Mouse (Mus musculus) layer of hippocampus, adult 9-11 months (tissue): ENCODE data around the gene Tmem132a.

Source experiments
- DNase-seq: peaks from one replicate; pipeline ENCODE4 v3.0.0; 2022

Tmem132a gene

DNA sequence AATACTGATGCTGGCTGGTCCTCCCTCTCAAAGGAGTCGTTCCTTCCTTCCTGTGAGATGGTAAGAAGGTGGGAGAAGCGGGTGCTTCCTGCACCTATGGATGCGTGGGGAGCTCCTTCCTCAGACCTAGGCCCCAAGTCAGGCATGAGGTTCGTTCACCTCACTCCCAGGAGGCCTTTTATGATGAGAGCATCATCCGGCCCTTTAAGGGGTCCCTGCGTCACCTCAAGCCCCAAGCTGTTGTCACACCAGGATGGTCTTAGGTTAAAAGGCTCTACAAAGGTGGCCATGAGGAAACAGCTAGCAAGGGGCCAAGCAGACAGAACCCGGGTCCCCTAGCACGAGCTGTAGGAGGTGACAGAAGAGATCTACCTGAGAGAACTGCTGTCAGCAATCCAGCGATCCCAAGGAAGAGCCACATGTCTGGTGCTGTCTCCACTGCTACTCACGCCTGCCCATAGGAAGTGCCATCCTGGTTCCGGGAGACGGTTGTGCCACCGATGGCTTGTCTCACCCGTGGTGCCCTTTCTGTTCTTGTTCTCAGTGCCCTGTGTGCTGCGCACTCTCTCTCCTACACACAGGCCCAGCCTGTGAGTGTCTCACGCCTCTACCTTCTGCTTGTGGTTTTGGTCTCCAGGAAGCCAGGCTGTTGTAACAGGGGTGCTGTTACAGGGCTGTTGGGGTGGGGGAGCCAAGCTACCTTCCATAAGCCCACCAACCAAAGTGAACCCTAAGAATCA is 40.1 kb downstream of the Tmem132a start, which contains the start of gene Cd6:
Gene Cd6 (minus strand): TSS at position 623 of the 740 bp plus-strand sequence.
- no peak for DNase-seq

- no peak for DNase-seq
Observed at GRCm38 (mm10) chr19:10828321-10828720, 41.4 kb downstream of the Tmem132a start.

DNA sequence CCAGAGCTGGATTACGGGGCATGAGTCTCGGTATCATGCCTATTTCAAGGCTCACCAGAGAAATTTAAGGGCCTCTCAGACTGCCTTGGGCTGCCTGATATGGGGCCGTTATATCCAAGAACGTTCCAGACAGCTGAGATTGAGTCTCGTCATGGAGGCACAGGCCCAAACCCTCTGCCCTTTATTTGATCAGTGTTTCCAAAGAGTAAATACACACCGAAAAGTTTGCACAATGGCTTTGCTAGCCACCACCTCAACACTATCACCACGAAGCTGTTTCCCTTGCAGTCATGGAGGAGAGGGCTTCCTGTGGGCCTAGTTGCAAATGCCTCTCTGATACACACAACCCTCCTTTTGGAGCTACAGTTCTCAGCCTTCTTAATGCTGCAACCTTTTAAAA is 45.7 kb downstream of the Tmem132a start:
- no peak for DNase-seq

DNA sequence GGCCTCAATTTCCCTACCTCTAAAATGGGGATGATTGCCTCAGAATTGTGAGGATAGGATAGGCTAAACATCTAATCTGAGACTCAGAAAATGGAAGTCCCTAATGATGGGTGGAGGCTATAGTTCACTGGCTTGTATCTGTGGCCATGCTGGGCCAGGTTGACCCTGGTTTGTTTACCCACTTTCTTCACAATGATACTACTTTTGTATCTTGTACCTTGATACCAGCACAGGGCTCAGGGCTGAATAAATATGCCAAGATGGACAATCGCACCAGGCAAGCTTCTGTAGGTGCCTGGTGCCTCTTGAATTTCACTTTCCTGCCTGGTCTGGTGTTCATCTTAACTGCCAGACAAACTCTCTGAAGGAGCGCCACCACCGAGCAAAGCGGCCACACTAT is 47.2 kb downstream of the Tmem132a start:
- DNase-seq: no peak

- no peak for DNase-seq
Observed at GRCm38 (mm10) chr19:10821319-10821718, 48.4 kb downstream of the Tmem132a start.

DNA sequence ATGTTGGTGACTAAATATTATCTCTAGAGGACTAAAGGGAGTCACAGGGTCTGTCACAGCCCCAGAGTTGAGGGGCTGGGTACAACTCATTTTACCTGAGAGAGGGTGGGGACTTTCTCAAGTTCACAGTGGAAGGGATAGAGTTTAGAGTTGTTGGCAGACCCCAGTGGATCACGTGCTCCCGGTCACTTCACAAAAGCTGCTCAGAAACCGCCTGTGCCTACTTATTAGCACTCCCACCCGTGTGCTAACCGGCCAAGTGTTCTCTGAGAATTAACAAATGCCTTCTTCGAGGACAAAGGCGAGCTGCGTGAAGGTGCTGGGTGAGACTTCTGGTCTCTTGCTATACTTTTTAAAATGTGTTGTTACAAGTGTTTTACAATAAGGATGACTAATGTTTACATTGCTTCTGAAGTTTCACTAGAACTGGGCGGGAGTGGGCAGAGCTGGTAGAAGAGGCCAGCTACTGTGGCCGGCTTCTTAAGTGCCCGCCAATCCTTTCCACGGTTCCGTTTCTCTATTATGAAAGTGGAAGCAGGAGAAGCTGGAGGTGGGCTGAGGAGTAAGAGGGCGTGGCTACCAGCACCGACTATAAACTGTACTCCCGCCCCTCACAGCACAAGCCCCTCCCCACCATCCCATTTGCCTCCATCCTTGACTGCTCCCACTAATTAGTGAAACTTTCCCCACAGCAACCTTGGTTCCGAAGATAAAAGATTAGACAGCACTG is 51.4 kb downstream of the Tmem132a start:
- DNase-seq: no peak

- no peak for DNase-seq
Observed at GRCm38 (mm10) chr19:10816462-10816861, 53.3 kb downstream of the Tmem132a start.

GRCm38 (mm10) chr19:10815871-10816270 is 53.9 kb downstream of the Tmem132a start:
- no peak for DNase-seq

DNA sequence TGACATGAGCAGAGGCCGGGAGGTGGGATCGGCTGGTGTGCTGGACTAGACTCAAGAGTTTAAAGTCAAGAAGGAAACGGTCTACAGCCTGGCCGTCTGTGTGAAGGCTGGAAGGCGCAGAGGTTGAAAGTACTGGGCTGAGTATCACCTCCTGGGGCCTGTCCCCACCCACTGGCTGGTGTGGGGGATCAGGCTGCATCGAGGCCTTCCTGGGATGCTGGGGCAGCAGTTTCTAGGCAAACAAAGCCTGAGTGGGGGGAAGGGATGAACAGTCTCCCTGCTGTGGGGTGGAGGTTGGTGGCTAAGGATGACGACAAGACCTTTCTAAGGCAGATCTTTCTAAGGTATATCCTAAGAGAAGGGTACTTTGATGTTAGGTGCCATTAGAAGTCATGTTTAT is 55.8 kb downstream of the Tmem132a start:
- DNase-seq: no peak

- DNase-seq: no peak
Observed at GRCm38 (mm10) chr19:10813039-10813438, 56.7 kb downstream of the Tmem132a start.

DNA sequence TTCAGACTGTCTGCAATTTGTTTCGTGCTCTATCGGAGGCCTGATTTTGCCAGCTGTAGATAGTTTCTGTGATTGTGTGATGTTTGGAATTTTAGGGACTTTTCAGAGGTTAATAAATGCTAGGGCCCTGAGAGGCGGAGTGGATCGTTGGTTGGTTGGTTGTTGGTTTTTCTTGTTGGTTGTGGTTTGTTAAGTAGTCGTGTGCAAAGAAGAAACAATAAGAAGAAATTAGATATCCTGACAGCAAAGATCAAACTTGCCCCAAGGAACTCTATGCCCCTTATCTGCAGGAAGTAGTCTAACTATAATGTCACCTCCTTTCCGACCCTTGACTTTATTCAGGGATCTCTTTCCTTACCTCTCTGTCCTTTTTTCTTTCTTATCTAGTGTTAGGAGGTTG is 58.3 kb downstream of the Tmem132a start:
- DNase-seq: no peak

DNA sequence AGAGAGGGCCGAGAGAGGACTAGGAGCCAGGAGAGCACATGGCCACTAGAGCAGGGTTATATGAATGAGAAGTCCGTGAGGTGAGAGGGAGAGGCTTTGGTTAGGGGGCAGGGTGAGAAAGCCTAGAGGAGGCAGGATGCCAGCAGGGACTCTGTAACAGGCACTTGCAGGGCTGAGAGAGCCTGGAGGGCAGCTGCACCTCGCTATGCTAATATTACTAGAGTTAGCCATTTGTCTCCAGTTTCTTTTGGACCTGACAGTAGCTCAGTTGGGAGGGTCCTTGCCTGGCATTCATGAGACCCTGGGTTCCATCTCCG is 59.6 kb downstream of the Tmem132a start:
- no peak for DNase-seq

DNA sequence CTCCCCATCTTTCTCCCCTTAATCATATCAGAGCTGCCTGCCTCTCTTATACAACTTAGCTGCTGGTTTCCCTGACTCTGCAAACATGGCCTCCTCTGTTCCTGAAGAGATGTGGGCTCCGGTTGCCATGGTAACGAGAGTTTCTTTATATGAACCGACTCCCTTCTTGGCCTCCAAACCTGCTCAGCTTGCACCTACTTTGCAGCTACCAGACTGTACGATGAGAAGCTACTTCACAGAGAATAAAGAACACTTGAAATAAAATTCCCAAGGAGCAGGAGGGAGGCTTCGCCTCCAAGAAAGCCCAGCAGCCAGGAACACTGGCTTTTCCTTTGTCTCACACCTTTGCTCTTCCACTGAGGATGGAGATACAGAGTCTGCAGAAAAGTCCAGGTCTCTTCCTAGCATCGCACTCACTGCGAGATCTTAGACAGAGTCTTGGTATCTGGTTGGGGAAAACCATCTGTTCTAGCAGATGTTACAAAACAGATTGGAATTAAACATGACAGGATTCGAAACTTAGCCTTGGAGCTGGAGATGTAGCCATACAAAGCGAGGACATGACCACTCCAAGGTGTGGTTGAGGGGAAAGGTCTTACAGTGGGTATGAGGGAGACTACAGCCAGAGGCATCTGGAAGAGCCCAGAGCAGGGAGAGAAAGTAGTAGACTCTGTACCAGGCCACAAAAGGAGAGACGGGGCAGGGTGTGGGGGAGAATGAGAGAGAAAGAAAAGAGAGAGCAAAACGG is 60.1 kb downstream of the Tmem132a start:
- DNase-seq: peak; percentile 85

GRCm38 (mm10) chr19:10808524-10809233 is 61.1 kb downstream of the Tmem132a start:
- DNase-seq: no peak
